Mouse (Mus musculus): ENCODE results near the gene Aldh18a1.
"Not testable (repeated sequence)": the region's sequence is repeated elsewhere in the genome, so short reads cannot be mapped to it uniquely, and the experiment has no call there.

Aldh18a1 gene

GRCm38 (mm10) chr19:40588293-40588654 lies at the start of gene Aldh18a1:
Aldh18a1 (minus strand) TSS chr19:40588463.
- peak; percentile 89 to 97 for DNase-seq

- no peak for DNase-seq
Observed at GRCm38 (mm10) chr19:40637601-40638000, 49.3 kb upstream of the Aldh18a1 start.

GRCm38 (mm10) chr19:40637091-40637490 lies 48.8 kb upstream of the Aldh18a1 start:
- DNase-seq: no peak

- DNase-seq: no peak
Observed at GRCm38 (mm10) chr19:40633144-40633543, 44.9 kb upstream of the Aldh18a1 start.

- peak; percentile 5 to 14 for DNase-seq
Observed at GRCm38 (mm10) chr19:40632668-40633067, 44.4 kb upstream of the Aldh18a1 start.

GRCm38 (mm10) chr19:40632193-40632592 lies 43.9 kb upstream of the Aldh18a1 start:
- no peak for DNase-seq

GRCm38 (mm10) chr19:40630606-40631005 lies 42.3 kb upstream of the Aldh18a1 start:
- DNase-seq: no peak

- DNase-seq: no peak
Observed at GRCm38 (mm10) chr19:40630096-40630495, 41.8 kb upstream of the Aldh18a1 start.

- DNase-seq: no peak
Observed at GRCm38 (mm10) chr19:40628950-40629349, 40.7 kb upstream of the Aldh18a1 start.

GRCm38 (mm10) chr19:40625935-40626334 lies 37.7 kb upstream of the Aldh18a1 start:
- DNase-seq: no peak

- DNase-seq: not testable (repeated sequence)
Observed at GRCm38 (mm10) chr19:40621616-40622015, 33.4 kb upstream of the Aldh18a1 start.

GRCm38 (mm10) chr19:40616021-40616420 lies 27.8 kb upstream of the Aldh18a1 start:
- no peak for DNase-seq

- no peak for DNase-seq
Observed at GRCm38 (mm10) chr19:40614811-40615210, 26.5 kb upstream of the Aldh18a1 start.

- DNase-seq: peak; percentile 96 to 98
Observed at GRCm38 (mm10) chr19:40611830-40612506, 23.7 kb upstream of the Aldh18a1 start, which contains the start of the genes Tctn3 and Entpd1. Tctn3 (minus strand) TSS chr19:40612233. Entpd1 (plus strand) TSS chr19:40612366.

GRCm38 (mm10) chr19:40607676-40608075 lies 19.4 kb upstream of the Aldh18a1 start:
- no peak for DNase-seq

- DNase-seq: no peak
Observed at GRCm38 (mm10) chr19:40605189-40605588, 16.9 kb upstream of the Aldh18a1 start.

GRCm38 (mm10) chr19:40601870-40602269 lies 13.6 kb upstream of the Aldh18a1 start:
- DNase-seq: no peak

GRCm38 (mm10) chr19:40600846-40601245 lies 12.6 kb upstream of the Aldh18a1 start:
- DNase-seq: not testable (repeated sequence)

- DNase-seq: no peak
Observed at GRCm38 (mm10) chr19:40595831-40596230, 7.6 kb upstream of the Aldh18a1 start.

GRCm38 (mm10) chr19:40595231-40595630 lies 7.0 kb upstream of the Aldh18a1 start:
- DNase-seq: no peak

- no peak for DNase-seq
Observed at GRCm38 (mm10) chr19:40589530-40589880, 1.2 kb upstream of the Aldh18a1 start.

- peak; percentile 84 to 85 for DNase-seq
Observed at GRCm38 (mm10) chr19:40588847-40589529, 725 bp upstream of the Aldh18a1 start.

GRCm38 (mm10) chr19:40587491-40588292 lies 571 bp downstream of the Aldh18a1 start:
- no peak for DNase-seq

- DNase-seq: no peak
Observed at GRCm38 (mm10) chr19:40586908-40587307, 1.4 kb downstream of the Aldh18a1 start.

Data from cerebellum, adult 18-20 months (tissue).